Mouse (Mus musculus) right cerebral cortex, adult 2 months (tissue): ENCODE measurements at regions not wholly inside any gene's neighbourhood (a gene's known extent, or its start where the extent isn't known, plus 50 kb on each side); places are given as distances from the start of the nearest gene placed in this dataset.

ENCODE experiments used
- DNase-seq, 2 experiments: peaks; one replicate each; pipeline ENCODE4 v3.0.0; 2021 to 2022; ENCODE audit warnings: low spot score in 2 of 2

- no peak for DNase-seq
Observed at GRCm38 (mm10) chr14:106190721-106191120, 84.7 kb downstream of the Trim52 start.

DNA sequence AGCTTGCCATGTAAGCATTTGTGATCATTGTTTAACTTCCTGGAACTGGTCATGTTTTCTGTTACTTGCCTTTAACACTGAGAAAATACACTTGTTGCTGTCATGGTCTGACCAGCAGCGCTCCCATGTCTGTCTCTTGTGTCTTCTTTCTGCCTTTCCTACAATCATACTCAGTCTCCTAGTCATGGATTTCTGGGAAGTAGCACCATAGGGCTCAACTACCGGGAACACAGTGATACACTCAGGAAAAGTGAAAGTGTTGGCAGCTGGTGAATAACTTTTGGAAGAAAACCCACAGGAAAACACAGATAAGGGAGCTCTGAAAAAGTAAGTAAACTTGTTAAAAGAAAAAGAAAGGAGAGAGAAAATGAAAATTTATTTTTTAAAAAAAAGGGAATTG lies 87.6 kb downstream of the Trim52 start:
- no peak for DNase-seq

DNA sequence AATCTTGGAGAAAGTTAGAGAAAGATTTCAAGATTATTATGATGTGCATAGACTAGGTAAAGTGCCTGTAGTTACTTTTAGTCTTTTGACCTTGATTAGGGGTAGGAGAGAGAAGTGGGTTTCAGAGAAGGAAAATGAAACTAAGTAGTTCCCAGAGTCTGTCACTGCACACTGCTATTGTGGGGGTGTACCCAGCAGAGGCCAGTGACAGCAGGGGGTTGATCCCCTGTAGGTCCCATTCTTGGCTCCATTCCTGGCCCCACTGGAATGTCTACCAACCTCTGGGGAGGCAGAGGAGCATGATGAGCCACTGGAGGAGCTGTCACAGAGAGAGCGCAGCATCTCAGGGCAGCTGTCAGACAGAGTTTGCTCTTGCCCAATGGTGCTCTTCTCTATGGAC lies 88.1 kb downstream of the Trim52 start:
- DNase-seq = no peak

- DNase-seq = no peak
Observed at GRCm38 (mm10) chr14:106197826-106198225, 91.8 kb downstream of the Trim52 start.

DNA sequence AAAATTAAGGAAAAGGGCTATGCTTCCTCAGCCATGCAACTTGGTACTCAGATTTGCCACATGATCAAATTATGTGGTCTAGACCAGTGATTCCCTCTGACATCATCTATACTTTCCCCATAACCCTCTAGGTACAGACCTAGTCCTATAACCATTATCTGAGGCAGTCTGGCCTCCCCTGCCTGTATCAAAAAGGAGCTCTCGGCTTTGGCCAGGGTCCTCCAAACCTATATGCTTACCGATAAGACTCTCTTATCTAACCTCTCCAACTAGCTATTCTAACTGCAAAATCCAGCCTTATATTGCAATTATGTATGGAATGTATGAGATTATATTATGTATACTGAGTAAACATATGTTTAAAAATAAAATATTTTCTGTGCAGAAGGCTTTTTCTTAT lies 93.1 kb downstream of the Trim52 start:
- no peak for DNase-seq

- no peak for DNase-seq
Observed at GRCm38 (mm10) chr14:106199536-106200319, 93.7 kb downstream of the Trim52 start.

- DNase-seq = no peak
Observed at GRCm38 (mm10) chr14:106211062-106211461, 105.1 kb downstream of the Trim52 start.

- no peak for DNase-seq
Observed at GRCm38 (mm10) chr14:106217681-106218080, 111.7 kb downstream of the Trim52 start.

- DNase-seq = no peak
Observed at GRCm38 (mm10) chr14:106219293-106219797, 113.3 kb downstream of the Trim52 start.

GRCm38 (mm10) chr14:106225401-106225800 lies 119.4 kb downstream of the Trim52 start:
- no peak for DNase-seq

GRCm38 (mm10) chr14:106241721-106242405 lies 135.9 kb downstream of the Trim52 start:
- no peak for DNase-seq

- DNase-seq = no peak
Observed at GRCm38 (mm10) chr14:106259396-106260108, 153.6 kb downstream of the Trim52 start.

DNA sequence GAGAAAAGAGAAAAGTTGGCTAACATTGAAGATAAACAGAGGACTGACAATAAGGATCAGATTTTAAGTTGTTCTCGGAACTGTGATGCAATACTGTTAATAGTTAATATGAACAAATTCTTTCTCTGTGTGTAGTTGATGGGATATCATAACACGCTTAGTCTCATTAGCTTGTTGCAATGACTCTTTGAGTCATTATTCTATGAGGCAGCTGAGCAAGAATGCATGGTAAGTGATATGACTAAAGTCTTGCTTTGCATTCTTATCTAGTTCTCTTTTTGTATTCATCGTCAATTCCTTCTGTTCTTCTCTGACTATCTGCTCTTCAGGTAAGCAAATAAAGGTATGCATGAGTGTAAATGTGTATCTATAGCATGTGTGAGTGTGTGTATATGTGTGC lies 159.3 kb downstream of the Trim52 start:
- no peak for DNase-seq

GRCm38 (mm10) chr14:106267679-106268561 lies 161.9 kb downstream of the Trim52 start:
- no peak for DNase-seq

- no peak for DNase-seq
Observed at GRCm38 (mm10) chr14:106269680-106270079, 163.7 kb downstream of the Trim52 start.

GRCm38 (mm10) chr14:106313558-106313957 lies 207.6 kb downstream of the Trim52 start:
- no peak for DNase-seq

GRCm38 (mm10) chr14:106314079-106314551 lies 208.1 kb downstream of the Trim52 start:
- no peak for DNase-seq

DNA sequence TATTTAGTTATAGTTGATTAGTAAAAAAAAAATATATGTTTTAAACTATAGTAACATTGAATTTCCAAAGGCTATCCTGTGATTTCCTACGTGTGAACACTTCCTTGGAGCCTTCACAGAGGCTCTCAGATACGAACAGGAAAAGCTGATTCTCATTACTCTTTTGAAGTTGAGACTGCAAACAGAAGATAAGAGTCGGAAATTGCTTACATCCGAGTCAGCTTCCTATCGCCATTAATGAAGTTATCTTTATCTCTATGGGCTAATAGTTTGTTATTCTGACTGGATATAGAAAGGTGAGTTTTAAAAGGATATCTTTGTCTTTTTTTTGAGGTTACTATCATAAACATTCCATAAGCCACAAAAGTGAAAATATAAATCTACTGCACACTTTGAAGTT lies 212.8 kb downstream of the Trim52 start:
- no peak for DNase-seq

- no peak for DNase-seq
Observed at GRCm38 (mm10) chr14:106327653-106328283, 221.8 kb downstream of the Trim52 start.

GRCm38 (mm10) chr14:106364767-106365623 lies 259.0 kb downstream of the Trim52 start:
- DNase-seq = no peak
